Mouse (Mus musculus) forebrain, embryonic 13.5 days (tissue): ENCODE results near the gene Abcd1. TPM values are rescaled to one million over a fixed set of nuclear protein-coding genes. Genes with fewer than 3 reads are reported as not detected.

Experiments used
- ATAC-seq: fragments of 200-750 bp; cut with Nextera tagmentation; 2 replicates; pipeline ENCODE4 v1.8.0; 2017
- H3K27ac ChIP-seq: fragments of 300-500 bp; sonication (generic); 2 replicates; pipeline ENCODE4 v1.5.1; 2015; ENCODE audit warnings: inconsistent platforms, mild to moderate bottlenecking, moderate library complexity
- H3K27me3 ChIP-seq: fragments of 300-500 bp; sonication (generic); 2 replicates; pipeline ENCODE4 v1.6.1; 2015; ENCODE audit warnings: mild to moderate bottlenecking, inconsistent platforms
- H3K36me3 ChIP-seq: fragments of 300-500 bp; sonication (generic); 2 replicates; pipeline ENCODE4 v1.6.1; 2015; ENCODE audit warnings: mild to moderate bottlenecking, inconsistent platforms; ENCODE audit not compliant: poor library complexity, severe bottlenecking
- H3K4me1 ChIP-seq: fragments of 300-500 bp; sonication (generic); 2 replicates; pipeline ENCODE4 v1.6.1; 2015; ENCODE audit warnings: inconsistent platforms
- H3K4me2 ChIP-seq: fragments of 300-500 bp; sonication (generic); 2 replicates; pipeline ENCODE4 v1.6.1; 2015; ENCODE audit warnings: inconsistent platforms, mild to moderate bottlenecking, moderate library complexity
- H3K4me3 ChIP-seq: fragments of 300-500 bp; sonication (generic); 2 replicates; pipeline ENCODE4 v1.5.1; 2015; ENCODE audit warnings: mild to moderate bottlenecking, inconsistent platforms
- H3K9ac ChIP-seq: fragments of 300-500 bp; sonication (generic); 2 replicates; pipeline ENCODE4 v1.6.1; 2015; ENCODE audit warnings: mild to moderate bottlenecking, inconsistent platforms
- H3K9me3 ChIP-seq: fragments of 300-500 bp; sonication (generic); replicated peaks from 2 replicates; pipeline ENCODE4 v1.6.1; 2016; ENCODE audit warnings: inconsistent platforms
- WGBS: fragments of 180-500 bp; shearing (Covaris S2); methylation state at CpG from one replicate; pipeline ENCODE4 v1.1.7; 2015; 5-methylcytosine and 5-hydroxymethylcytosine counted together
- polyA plus RNA-seq: library from polyadenylated mRNA; unstranded; fragments of >200 nt; fragmentation: Nextera tagmentation; extraction: Ambion mirVana; gene quantifications from 2 replicates; pipeline ENCODE4 v1.2.1, GENCODE M21; 2015

Gene Abcd1
- polyA plus RNA-seq: 9.6 and 9.7 TPM in 2 replicates

- H3K4me1 ChIP-seq: peaks cover 37% of the 10 kb centered on the region
- no peaks in the 10 kb centered on the region for H3K27me3 ChIP-seq
- H3K9ac ChIP-seq: peak within 1 kb of the TSS; percentile 65
- H3K4me2 ChIP-seq: peak within 1 kb of the TSS; percentile 68
- H3K36me3 ChIP-seq: 0 out of 2 replicates have a peak, but pooled peaks cover 8% of the 10 kb centered on the region
- peak within 1 kb of the TSS; percentile 75 for H3K27ac ChIP-seq
- no peaks in the 10 kb centered on the region for H3K9me3 ChIP-seq
- 21% methylated on average over 37 of the region's 45 CpGs for WGBS
- H3K4me3 ChIP-seq: peak within 1 kb of the TSS; percentile 48
- peak; percentile 96 for ATAC-seq
Observed at GRCm38 (mm10) chrX:73716109-73716661, at the start of gene Abcd1, which contains the start of gene Bcap31. Gene Abcd1, plus strand, starts transcription at chrX:73716597. Gene Bcap31, minus strand, starts transcription at chrX:73716175.

DNA sequence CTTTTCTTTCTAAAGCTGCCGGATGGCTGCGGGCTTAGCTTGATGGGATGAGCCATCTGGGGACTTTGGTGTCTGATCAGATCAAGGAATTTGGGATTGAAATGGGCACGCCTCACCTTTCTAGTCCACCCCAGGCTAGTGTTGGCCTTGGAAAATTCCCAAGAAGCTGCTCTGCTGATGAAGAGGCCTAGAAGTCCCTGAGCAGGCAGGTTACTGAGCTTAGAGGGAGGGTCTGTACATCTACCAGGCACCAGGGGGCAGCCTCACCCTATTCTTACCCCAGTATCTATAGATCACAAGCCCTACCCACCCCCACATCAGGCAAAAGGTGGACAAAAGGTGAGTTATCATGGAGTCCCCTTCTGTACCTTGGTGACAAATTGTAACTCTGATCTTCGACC is 44.4 kb upstream of the Abcd1 start:
- Histone ChIP-seq H3K27me3 (no peaks in the 10 kb centered on the region), H3K9me3 (no peaks in the 10 kb centered on the region), H3K9ac (no peak overlapping the region), H3K4me1 (peaks cover 15% of the 10 kb centered on the region; the same call in 1 of the 2 replicates), H3K4me2 (no peak overlapping the region), H3K36me3 (peaks cover 9% of the 10 kb centered on the region), H3K27ac (no peak overlapping the region), H3K4me3 (no peak overlapping the region)
- ATAC-seq: peak; percentile 61
- WGBS: 56% methylated on average over 4 of the region's 4 CpGs

GRCm38 (mm10) chrX:73672879-73673618 is 43.3 kb upstream of the Abcd1 start, which contains the start of gene Slc6a8:
Gene Slc6a8, plus strand, starts transcription at chrX:73673150.
- H3K9ac ChIP-seq: peak within 1 kb of the TSS; percentile 84
- H3K4me3 ChIP-seq: peak within 1 kb of the TSS; percentile 59
- H3K4me2 ChIP-seq: peak within 1 kb of the TSS; percentile 74
- peaks cover 18% of the 10 kb centered on the region for H3K36me3 ChIP-seq
- peak within 1 kb of the TSS; percentile 54; the same call in 1 of the 2 replicates for H3K27ac ChIP-seq
- 25% methylated on average over 45 of the region's 72 CpGs for WGBS
- H3K9me3 ChIP-seq: no peaks in the 10 kb centered on the region
- H3K27me3 ChIP-seq: no peaks in the 10 kb centered on the region
- peak; percentile 79 for ATAC-seq
- peaks cover 15% of the 10 kb centered on the region; the same call in 1 of the 2 replicates for H3K4me1 ChIP-seq

DNA sequence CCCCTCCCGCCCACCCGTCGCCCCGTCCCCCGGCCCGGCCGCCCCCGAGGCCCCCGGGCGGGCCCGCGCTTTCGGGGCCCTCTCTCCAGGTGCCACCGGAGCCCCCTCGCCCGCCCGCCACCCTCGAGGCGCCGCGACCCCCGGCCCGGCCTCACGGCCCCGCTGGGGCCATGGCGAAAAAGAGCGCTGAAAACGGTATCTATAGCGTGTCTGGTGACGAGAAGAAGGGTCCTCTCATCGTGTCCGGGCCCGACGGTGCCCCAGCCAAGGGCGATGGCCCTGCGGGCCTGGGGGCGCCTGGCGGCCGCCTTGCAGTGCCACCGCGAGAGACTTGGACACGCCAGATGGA is 42.8 kb upstream of the Abcd1 start:
- Histone ChIP-seq H3K9me3 (no peaks in the 10 kb centered on the region), H3K36me3 (peaks cover 23% of the 10 kb centered on the region), H3K27ac (no peak overlapping the region), H3K4me1 (peaks cover 15% of the 10 kb centered on the region; the same call in 1 of the 2 replicates), H3K9ac (peak overlapping the region; percentile 84), H3K4me3 (peak overlapping the region; percentile 59), H3K4me2 (peak overlapping the region; percentile 74), H3K27me3 (no peaks in the 10 kb centered on the region)
- ATAC-seq: peak; percentile 17; the same call in 1 of the 2 replicates
- 17% methylated on average over 40 of the region's 42 CpGs for WGBS

DNA sequence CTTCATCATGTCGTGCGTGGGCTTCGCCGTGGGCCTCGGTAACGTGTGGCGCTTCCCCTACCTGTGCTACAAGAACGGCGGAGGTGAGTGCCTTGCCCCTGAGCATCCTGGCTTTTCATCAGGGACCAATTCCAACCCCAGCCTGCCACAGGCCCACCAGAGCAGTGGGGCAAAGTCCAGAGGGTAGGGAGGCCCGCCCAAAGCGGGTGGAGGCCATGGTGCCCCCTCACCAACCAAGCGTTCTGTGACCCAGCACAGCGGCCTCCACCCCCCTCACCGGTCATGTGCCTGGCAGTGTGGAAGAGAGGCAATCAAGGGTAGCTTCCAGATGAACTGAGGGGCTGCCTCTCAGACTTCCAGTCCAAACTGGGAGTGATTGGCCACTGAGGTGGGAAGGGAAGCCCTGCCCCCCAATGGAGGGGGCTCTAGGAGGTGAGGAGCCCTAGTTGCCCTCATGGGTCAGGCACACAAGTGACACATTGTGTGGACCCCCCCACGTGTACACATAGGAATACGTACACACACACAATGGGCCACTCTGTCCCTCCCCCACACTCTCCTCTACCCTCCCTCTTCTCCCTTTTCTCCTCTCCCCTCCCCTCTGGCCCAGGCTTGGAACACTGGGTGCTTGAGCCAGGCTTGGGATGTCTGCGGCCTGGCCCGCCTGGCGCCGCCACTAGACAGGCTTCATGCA is 42.3 kb upstream of the Abcd1 start:
- peak overlapping the region; percentile 74 for H3K4me2 ChIP-seq
- H3K27me3 ChIP-seq: no peaks in the 10 kb centered on the region
- peak; percentile 39 for ATAC-seq
- H3K4me3 ChIP-seq: peak overlapping the region; percentile 59
- WGBS: 30% methylated on average over 20 of the region's 20 CpGs
- peaks cover 27% of the 10 kb centered on the region for H3K36me3 ChIP-seq
- peaks cover 15% of the 10 kb centered on the region; the same call in 1 of the 2 replicates for H3K4me1 ChIP-seq
- peak overlapping the region; percentile 84 for H3K9ac ChIP-seq
- peak overlapping the region; percentile 25; the same call in 1 of the 2 replicates for H3K27ac ChIP-seq
- H3K9me3 ChIP-seq: no peaks in the 10 kb centered on the region

DNA sequence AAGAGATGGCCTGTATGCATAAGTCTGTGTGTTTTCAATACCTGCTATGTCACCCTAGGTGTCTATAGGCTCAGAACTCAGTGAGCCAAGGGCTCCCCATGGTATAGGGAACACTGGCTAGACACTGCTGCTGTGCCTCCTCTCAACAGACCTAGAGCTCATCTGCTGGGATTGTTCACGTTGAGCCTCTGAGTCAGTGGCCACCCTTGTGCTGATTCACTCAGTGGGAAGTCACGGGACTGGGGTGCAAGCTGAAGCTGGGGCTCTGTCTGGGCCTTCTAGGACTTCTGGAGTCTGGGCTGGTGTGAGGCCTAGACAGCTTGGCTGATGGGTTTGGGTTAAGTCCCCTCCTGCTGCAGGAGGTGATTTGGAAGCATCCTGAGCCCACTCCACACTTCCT is 41.2 kb upstream of the Abcd1 start:
- H3K27me3 ChIP-seq: no peaks in the 10 kb centered on the region
- peak overlapping the region; percentile 84; the same call in 1 of the 2 replicates for H3K9ac ChIP-seq
- no peaks in the 10 kb centered on the region for H3K9me3 ChIP-seq
- H3K4me1 ChIP-seq: peaks cover 15% of the 10 kb centered on the region; the same call in 1 of the 2 replicates
- H3K36me3 ChIP-seq: peaks cover 38% of the 10 kb centered on the region
- ATAC-seq: no peak
- H3K4me2 ChIP-seq: peak overlapping the region; percentile 74
- H3K4me3 ChIP-seq: peak overlapping the region; percentile 59; the same call in 1 of the 2 replicates
- 83% methylated on average over 2 of the region's 2 CpGs for WGBS
- H3K27ac ChIP-seq: 0 out of 2 replicates have a peak overlapping the region, but pooled peaks have one; percentile 25

DNA sequence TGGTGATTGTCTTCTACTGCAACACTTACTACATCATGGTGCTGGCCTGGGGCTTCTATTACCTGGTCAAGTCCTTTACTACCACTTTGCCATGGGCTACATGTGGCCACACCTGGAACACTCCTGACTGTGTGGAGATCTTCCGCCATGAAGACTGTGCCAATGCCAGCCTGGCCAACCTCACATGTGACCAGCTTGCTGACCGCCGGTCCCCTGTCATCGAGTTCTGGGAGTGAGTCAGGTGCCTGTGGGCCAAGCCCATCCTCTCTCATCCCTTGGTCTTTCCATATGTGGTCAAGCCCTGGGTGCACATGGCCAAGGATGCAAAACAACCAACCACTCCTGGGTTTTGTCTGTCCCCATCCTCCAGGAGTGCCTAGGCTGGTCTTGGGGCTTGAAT is 39.7 kb upstream of the Abcd1 start:
- Histone ChIP-seq H3K27ac (no peak overlapping the region), H3K27me3 (no peaks in the 10 kb centered on the region), H3K36me3 (peaks cover 51% of the 10 kb centered on the region), H3K4me3 (no peak overlapping the region), H3K9me3 (no peaks in the 10 kb centered on the region), H3K4me1 (peaks cover 15% of the 10 kb centered on the region; the same call in 1 of the 2 replicates), H3K9ac (no peak overlapping the region), H3K4me2 (no peak overlapping the region)
- no peak for ATAC-seq
- WGBS: 92% methylated on average over 4 of the region's 4 CpGs

- no peaks in the 10 kb centered on the region for H3K27me3 ChIP-seq
- H3K4me2 ChIP-seq: no peak overlapping the region
- WGBS: 83% methylated on average over 2 of the region's 2 CpGs
- no peak overlapping the region for H3K27ac ChIP-seq
- no peaks in the 10 kb centered on the region for H3K9me3 ChIP-seq
- H3K4me3 ChIP-seq: no peak overlapping the region
- no peaks in the 10 kb centered on the region for H3K4me1 ChIP-seq
- H3K36me3 ChIP-seq: peaks cover 75% of the 10 kb centered on the region
- H3K9ac ChIP-seq: no peak overlapping the region
- ATAC-seq: no peak
Observed at GRCm38 (mm10) chrX:73684156-73684555, 32.2 kb upstream of the Abcd1 start.

DNA sequence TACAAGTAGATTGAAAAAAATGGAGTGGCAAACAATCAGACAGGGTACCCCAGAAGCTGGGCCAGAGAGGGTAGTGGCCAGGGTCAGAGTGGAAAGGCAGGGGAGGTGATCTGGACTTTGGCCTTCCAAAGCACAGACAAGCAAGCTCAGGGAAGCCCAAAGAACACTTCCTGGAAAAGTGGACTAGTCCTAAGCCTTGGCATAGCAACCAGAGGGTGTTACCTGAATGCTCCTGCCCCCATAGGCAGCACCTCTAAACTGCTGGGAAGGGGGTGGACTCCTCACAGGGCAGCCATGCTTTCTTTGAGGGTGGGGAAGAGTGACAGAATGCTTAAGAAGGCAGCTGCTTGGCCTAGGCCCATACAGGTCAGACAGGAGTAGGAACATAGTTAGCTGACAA is 31.4 kb upstream of the Abcd1 start:
- Histone ChIP-seq H3K36me3 (peaks cover 71% of the 10 kb centered on the region), H3K4me2 (no peak overlapping the region), H3K9me3 (no peaks in the 10 kb centered on the region), H3K27me3 (no peaks in the 10 kb centered on the region), H3K4me1 (no peaks in the 10 kb centered on the region), H3K27ac (no peak overlapping the region), H3K4me3 (no peak overlapping the region), H3K9ac (no peak overlapping the region)
- no peak for ATAC-seq

- Histone ChIP-seq H3K4me3 (no peak overlapping the region), H3K9ac (no peak overlapping the region), H3K36me3 (peaks cover 65% of the 10 kb centered on the region), H3K4me2 (no peak overlapping the region), H3K27ac (no peak overlapping the region), H3K4me1 (no peaks in the 10 kb centered on the region), H3K9me3 (no peaks in the 10 kb centered on the region), H3K27me3 (no peaks in the 10 kb centered on the region)
- no peak for ATAC-seq
- WGBS: 84% methylated on average over 3 of the region's 3 CpGs
Observed at GRCm38 (mm10) chrX:73685629-73686028, 30.8 kb upstream of the Abcd1 start.

GRCm38 (mm10) chrX:73690917-73691629 is 25.3 kb upstream of the Abcd1 start:
- Histone ChIP-seq H3K36me3 (peaks cover 32% of the 10 kb centered on the region), H3K9ac (no peak overlapping the region), H3K9me3 (no peaks in the 10 kb centered on the region), H3K4me1 (no peaks in the 10 kb centered on the region), H3K4me3 (no peak overlapping the region), H3K27me3 (no peaks in the 10 kb centered on the region), H3K4me2 (no peak overlapping the region), H3K27ac (no peak overlapping the region)
- peak; percentile 45 for ATAC-seq
- whole genome bisulfite sequencing: 72% methylated on average over 5 of the region's 5 CpGs
